Mouse (Mus musculus): ENCODE measurements around the gene Rilpl1.

Gene Rilpl1

GRCm38 (mm10) chr5:124450641-124451340 lies 80.4 kb downstream of the Rilpl1 start:
- DNase-seq = no peak

- no peak for DNase-seq
Measured at GRCm38 (mm10) chr5:124450051-124450450, 81.1 kb downstream of the Rilpl1 start.

- no peak for DNase-seq
Measured at GRCm38 (mm10) chr5:124449494-124449893, 81.7 kb downstream of the Rilpl1 start.

- DNase-seq = peak; percentile 26
Measured at GRCm38 (mm10) chr5:124446301-124446881, 84.8 kb downstream of the Rilpl1 start.

- DNase-seq = peak; percentile 77
Measured at GRCm38 (mm10) chr5:124445621-124446293, 85.4 kb downstream of the Rilpl1 start.

- peak; percentile 86 for DNase-seq
Measured at GRCm38 (mm10) chr5:124444661-124445561, 86.3 kb downstream of the Rilpl1 start.

- no peak for DNase-seq
Measured at GRCm38 (mm10) chr5:124444208-124444607, 87.0 kb downstream of the Rilpl1 start.
